Mouse (Mus musculus): ENCODE measurements around the gene Clec2g. TPM values are rescaled to one million over a fixed set of nuclear protein-coding genes. Genes with fewer than 3 reads are reported as not detected.

Clec2g gene
- polyA plus RNA-seq, 1 experiment from 2014 or later, result not detected

Small RNA genes within 50 kb of the gene (microRNA-seq; reads per million reads assigned to microRNA genes)
- not detected for gene Gm27336
- not detected for gene Mir7649

Other genes with a start within 250 kb of the Clec2g start
- gene Klrb1, start 211.3 kb upstream of the Clec2g start, polyA plus RNA-seq (2016; fragmentation: Nextera tagmentation; extraction: Ambion mirVana), result not detected in 2 replicates
- gene Klrb1c, start 145.2 kb upstream of the Clec2g start, polyA plus RNA-seq (2016; fragmentation: Nextera tagmentation; extraction: Ambion mirVana), result 0.08 TPM in 1 of 2 replicates, not detected in the other
- gene Gm44511, start 108.1 kb upstream of the Clec2g start, polyA plus RNA-seq (2016; fragmentation: Nextera tagmentation; extraction: Ambion mirVana), result not detected in 2 replicates
- not detected in 2 replicates for gene Klrb1b, start 108.0 kb upstream of the Clec2g start, polyA plus RNA-seq (2016; fragmentation: Nextera tagmentation; extraction: Ambion mirVana)
- gene Clec2i, start 46.8 kb upstream of the Clec2g start, polyA plus RNA-seq (2016; fragmentation: Nextera tagmentation; extraction: Ambion mirVana), result 0.10 TPM in 1 of 2 replicates, not detected in the other
- 0.17 and 0.43 TPM in 2 replicates for gene BC035044, start 43.3 kb upstream of the Clec2g start, polyA plus RNA-seq (2016; fragmentation: Nextera tagmentation; extraction: Ambion mirVana)
- gene Klrb1f, start 111.5 kb downstream of the Clec2g start, polyA plus RNA-seq (2016; fragmentation: Nextera tagmentation; extraction: Ambion mirVana), result not detected in 2 replicates
- 0.12 TPM in 1 of 2 replicates, not detected in the other for gene Clec2e, start 166.5 kb downstream of the Clec2g start, polyA plus RNA-seq (2016; fragmentation: Nextera tagmentation; extraction: Ambion mirVana)
- gene Clec2d, start 246.2 kb downstream of the Clec2g start, polyA plus RNA-seq (2016; fragmentation: Nextera tagmentation; extraction: Ambion mirVana), result not detected in 2 replicates

All from forebrain, embryonic 12.5 days (tissue).